Mouse (Mus musculus) G1E (cell line): ENCODE data around the gene Cnot4. TPM values are rescaled to one million over a fixed set of nuclear protein-coding genes. Genes with fewer than 3 reads are reported as not detected.

ENCODE experiments used
- ATAC-seq: 2 replicates; pipeline ENCODE4 v1.8.0; 2016; ENCODE audit warnings: mild to moderate bottlenecking; ENCODE audit not compliant: insufficient number of reproducible peaks, poor library complexity, low FRiP score, severe bottlenecking; ENCODE audit errors: extremely low read depth
- DNase-seq: peaks from one replicate; pipeline ENCODE4 v3.0.0; 2012; ENCODE audit warnings: low spot score
- H3K27me3 ChIP-seq: 2 replicates; pipeline ENCODE4 v1.6.1; 2012; ENCODE audit warnings: mild to moderate bottlenecking, low read length, inconsistent platforms; ENCODE audit not compliant: insufficient read depth
- H3K36me3 ChIP-seq: replicated peaks from 2 replicates; pipeline ENCODE3; 2012; ENCODE audit warnings: mild to moderate bottlenecking, inconsistent platforms
- H3K4me1 ChIP-seq: 2 replicates; pipeline ENCODE4 v1.6.1; 2012; ENCODE audit warnings: low read depth, low read length, inconsistent platforms, mixed read lengths; ENCODE audit not compliant: insufficient read depth
- H3K4me3 ChIP-seq: 2 replicates; pipeline ENCODE4 v1.5.1; 2012; ENCODE audit warnings: low read depth, mild to moderate bottlenecking, inconsistent platforms, low read length, moderate library complexity, mixed read lengths
- H3K9me3 ChIP-seq: replicated peaks from 2 replicates; pipeline ENCODE4 v1.6.1; 2012; ENCODE audit warnings: inconsistent platforms
- CTCF ChIP-seq: IDR thresholded peaks from 2 replicates; pipeline ENCODE4 v1.5.1; 2012; ENCODE audit warnings: low read depth, low read length, inconsistent platforms, mixed read lengths
- GATA1 ChIP-seq: IDR thresholded peaks from 2 replicates; pipeline ENCODE4 v1.6.1; 2012; ENCODE audit warnings: borderline replicate concordance, low read length, inconsistent platforms, mixed read lengths
- GATA2 ChIP-seq: IDR thresholded peaks from 2 replicates; pipeline ENCODE4 v1.6.1; 2012; ENCODE audit warnings: low read depth, low read length, inconsistent platforms, borderline replicate concordance
- POLR2AphosphoS5 ChIP-seq: IDR thresholded peaks from 2 replicates; pipeline ENCODE4 v1.6.1; 2012; ENCODE audit warnings: low read depth, low read length, inconsistent platforms; ENCODE audit not compliant: insufficient replicate concordance
- TAL1 ChIP-seq: conservative IDR thresholded peaks from 2 replicates; pipeline ENCODE4 v1.6.1; 2012; ENCODE audit warnings: low read depth, low read length, inconsistent platforms, mixed read lengths
- polyA plus RNA-seq: library from polyadenylated mRNA; stranded (reverse); fragments of >175 nt; gene quantifications from 2 replicates; pipeline ENCODE4 v1.2.3, GENCODE M21; 2012
- total RNA-seq, 2 experiments: library from RNA; stranded (forward) in 1 of 2; stranded (reverse) in 1 of 2; fragments of 200-1000 nt in 1 of 2; fragments of >200 nt in 1 of 2; fragmentation: Nextera tagmentation in 1 of 2; gene quantifications; 2 replicates each; pipeline ENCODE4 v1.2.3; 2014 to 2017

Gene Cnot4
- total and polyA plus RNA-seq, 3 experiments: 7.5 to 92.4 (median 28.7) TPM

DNA sequence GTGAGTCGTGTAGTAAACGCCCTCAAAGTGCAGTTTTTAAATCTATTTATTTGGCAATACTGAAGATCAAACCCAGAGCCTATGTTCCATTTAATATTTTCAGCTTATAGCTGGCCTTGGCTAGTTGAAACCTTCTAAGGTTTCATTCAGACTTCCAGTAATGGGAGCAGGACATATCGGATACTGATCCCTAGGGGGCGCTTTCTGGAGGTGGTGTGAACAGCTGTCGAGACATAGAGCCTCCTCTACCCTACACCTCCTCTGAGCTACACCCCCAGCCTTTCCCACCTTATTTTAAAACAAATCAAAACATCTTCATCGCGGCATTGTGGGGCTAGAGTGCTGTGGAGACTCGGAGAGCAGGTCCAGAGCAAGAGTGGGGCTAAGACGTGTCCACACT, 152.9 kb downstream of the Cnot4 start:
- no peak overlapping the region for H3K4me3 ChIP-seq
- H3K27me3 ChIP-seq: peaks cover 16% of the 10 kb centered on the region
- ATAC-seq (no peak), DNase-seq (no peak)
- no peaks in the 10 kb centered on the region for H3K36me3 ChIP-seq
- TF ChIP-seq TAL1: no peak
- TF ChIP-seq POLR2AphosphoS5: no peak
- TF ChIP-seq GATA1: no peak
- no peak for TF ChIP-seq GATA2
- no peak for TF ChIP-seq CTCF
- no peaks in the 10 kb centered on the region for H3K4me1 ChIP-seq
- no peaks in the 10 kb centered on the region for H3K9me3 ChIP-seq

DNA sequence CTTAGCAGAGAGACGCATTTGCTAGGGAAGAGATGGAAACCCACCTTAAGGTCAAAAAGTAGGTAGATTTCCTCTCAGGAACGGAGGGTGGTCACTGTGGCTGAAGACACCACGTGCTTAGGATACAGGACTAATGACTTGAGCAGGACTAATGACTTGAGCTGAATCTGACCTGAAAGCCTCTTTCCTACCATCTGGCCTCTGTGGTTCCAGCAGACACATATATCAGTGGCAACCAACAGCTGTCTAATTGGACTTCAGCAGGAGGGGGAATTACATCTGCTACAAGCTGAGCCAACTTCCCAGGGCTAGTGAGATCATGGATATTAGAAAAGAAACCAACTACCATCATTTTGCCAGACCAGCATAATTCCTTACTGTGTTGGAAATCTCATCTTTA, 154.2 kb downstream of the Cnot4 start:
- Histone ChIP-seq H3K4me1 (no peaks in the 10 kb centered on the region), H3K36me3 (no peaks in the 10 kb centered on the region), H3K4me3 (no peak overlapping the region), H3K27me3 (peaks cover 17% of the 10 kb centered on the region), H3K9me3 (no peaks in the 10 kb centered on the region)
- no peak for ATAC-seq
- DNase-seq: no peak
- TF ChIP-seq CTCF (no peak), POLR2AphosphoS5 (no peak), GATA2 (no peak), TAL1 (no peak), GATA1 (no peak)

Other genes with a start within 250 kb of the Cnot4 start
- 16.7 and 19.9 TPM in 2 replicates for gene Wdr91, start 222.8 kb downstream of the Cnot4 start, total RNA-seq (2014; fragmentation: Nextera tagmentation)
- 18.9 and 19.3 TPM in 2 replicates for gene Wdr91, start 222.8 kb downstream of the Cnot4 start, total RNA-seq (2017)
- gene Wdr91, start 222.8 kb downstream of the Cnot4 start, polyA plus RNA-seq: 12.7 and 16.1 TPM in 2 replicates
- gene Stra8, start 213.6 kb downstream of the Cnot4 start, total RNA-seq (2014; fragmentation: Nextera tagmentation): not detected in 2 replicates
- 0.11 TPM in 1 of 2 replicates, not detected in the other for gene Stra8, start 213.6 kb downstream of the Cnot4 start, total RNA-seq (2017)
- not detected in 2 replicates for gene Stra8, start 213.6 kb downstream of the Cnot4 start, polyA plus RNA-seq
- 3.0 TPM in 1 of 2 replicates, not detected in the other for gene Slc23a4, start 145.3 kb downstream of the Cnot4 start, total RNA-seq (2014; fragmentation: Nextera tagmentation)
- 0.12 and 0.44 TPM in 2 replicates for gene Slc23a4, start 145.3 kb downstream of the Cnot4 start, total RNA-seq (2017)
- gene Slc23a4, start 145.3 kb downstream of the Cnot4 start, polyA plus RNA-seq: 0.05 and 0.10 TPM in 2 replicates
- gene Nup205, start 43.7 kb upstream of the Cnot4 start, total RNA-seq (2014; fragmentation: Nextera tagmentation): 99.2 and 113 TPM in 2 replicates
- 88.9 and 93.8 TPM in 2 replicates for gene Nup205, start 43.7 kb upstream of the Cnot4 start, total RNA-seq (2017)
- gene Nup205, start 43.7 kb upstream of the Cnot4 start, polyA plus RNA-seq: 4.1 and 8.2 TPM in 2 replicates
- not detected in 2 replicates for gene Slc13a4, start 174.4 kb upstream of the Cnot4 start, total RNA-seq (2014; fragmentation: Nextera tagmentation)
- 0.05 and 0.17 TPM in 2 replicates for gene Slc13a4, start 174.4 kb upstream of the Cnot4 start, total RNA-seq (2017)
- gene Slc13a4, start 174.4 kb upstream of the Cnot4 start, polyA plus RNA-seq: not detected in 2 replicates
- not detected in 2 replicates for gene Fam180a, start 192.4 kb upstream of the Cnot4 start, total RNA-seq (2014; fragmentation: Nextera tagmentation)
- not detected in 2 replicates for gene Fam180a, start 192.4 kb upstream of the Cnot4 start, total RNA-seq (2017)
- gene Fam180a, start 192.4 kb upstream of the Cnot4 start, polyA plus RNA-seq: not detected in 2 replicates